ENCODE assay signal across 9 mouse cellular contexts in the genomic region with DNA sequence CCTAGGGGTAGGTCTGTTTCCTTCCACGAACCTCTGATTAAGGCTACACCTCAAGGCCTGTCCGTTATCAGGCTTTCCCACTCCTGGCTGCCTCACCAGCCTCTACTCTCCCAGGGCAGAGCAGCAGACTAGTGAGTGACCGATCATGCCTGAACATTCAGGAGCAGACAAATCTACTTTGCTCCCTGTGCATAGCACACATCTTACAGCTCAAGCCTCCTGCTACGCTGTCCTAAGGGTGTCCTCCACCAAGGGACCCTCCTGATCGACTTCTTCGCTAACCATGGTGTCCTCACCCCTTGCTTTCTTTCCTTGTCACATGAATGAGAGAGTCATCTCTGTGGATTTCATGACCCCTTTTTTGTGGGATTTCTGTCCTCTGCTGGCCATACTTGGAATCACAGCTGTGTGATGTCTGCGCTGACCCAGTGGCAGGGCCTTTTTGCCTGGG. TPM values are rescaled to one million over a fixed set of nuclear protein-coding genes. Genes with fewer than 3 reads are reported as not detected.
DNase-seq lines count a peak whose midpoint lies in the region; ATAC-seq and TF ChIP-seq lines count a peak whose summit lies in the region.
"Had no signal": no experiment of that assay in that cellular context is flagged by ENCODE, and none has a peak within 500 bp of the region (broad histone marks: within the 10 kb centered on the region; RNA-seq: fewer than 3 reads in every experiment).

No protein-coding gene starts in this region.

- H3K9me3 ChIP-seq in kidney, embryonic 15.5 days (replicated peaks), result no peaks in the 10 kb centered on the region
- H3K9me3 ChIP-seq in G1E (replicated peaks), result no peaks in the 10 kb centered on the region
- no peaks in the 10 kb centered on the region for H3K9me3 ChIP-seq in midbrain, embryonic 14.5 days (ENCODE audit: control insufficient read depth, low read length)

- no peak overlapping the region for H3K9ac ChIP-seq in kidney, embryonic 15.5 days
- H3K9ac ChIP-seq in midbrain, embryonic 14.5 days (replicated peaks; ENCODE audit: low read length), result no peak overlapping the region

- ATAC-seq in kidney, embryonic 15.5 days (replicated peaks; ENCODE audit: low FRiP score), result no peak
- no peak; the same call in 1 of the 2 replicates for ATAC-seq in G1E (ENCODE audit: extremely low read depth, insufficient number of reproducible peaks, low FRiP score, poor library complexity, severe bottlenecking)
- ATAC-seq in midbrain, embryonic 14.5 days (ENCODE audit: low FRiP score, low TSS enrichment), result no peak

- TF ChIP-seq POLR2A in brain, embryonic 14.5 days (IDR thresholded peaks at IDR 0.05; ENCODE audit: borderline replicate concordance, extremely low read depth, insufficient read depth, insufficient read length, poor library complexity, severe bottlenecking), result no peak

- TF ChIP-seq CTCF in G1E (IDR thresholded peaks at IDR 0.05; ENCODE audit: low read depth, low read length), result peak; percentile 74
- TF ChIP-seq CTCF in brain, embryonic 14.5 days (IDR thresholded peaks at IDR 0.05; ENCODE audit: borderline replicate concordance, extremely low read depth, insufficient read depth, insufficient read length), result peak; percentile 74

- H3K4me1 ChIP-seq in kidney, embryonic 15.5 days, result no peaks in the 10 kb centered on the region
- H3K4me1 ChIP-seq in G1E (ENCODE audit: insufficient read depth, low read depth, low read length), result peaks cover 7% of the 10 kb centered on the region
- no peaks in the 10 kb centered on the region for H3K4me1 ChIP-seq in midbrain, embryonic 14.5 days (ENCODE audit: control insufficient read depth, insufficient read depth, low read length)

- 67% methylated on average over 7 of the region's 7 CpGs for WGBS in kidney, embryonic 15.5 days
- WGBS in midbrain, embryonic 14.5 days, result 70% methylated on average over 7 of the region's 7 CpGs

- H3K36me3 ChIP-seq in kidney, embryonic 15.5 days, result no peaks in the 10 kb centered on the region
- H3K36me3 ChIP-seq in G1E (replicated peaks), result no peaks in the 10 kb centered on the region
- H3K36me3 ChIP-seq in midbrain, embryonic 14.5 days (ENCODE audit: control insufficient read depth, insufficient read depth, low read length), result no peaks in the 10 kb centered on the region

- no peak overlapping the region for H3K4me3 ChIP-seq in kidney, embryonic 15.5 days (replicated peaks)
- H3K4me3 ChIP-seq in G1E (ENCODE audit: low read depth, low read length), result peak overlapping the region; percentile 51; the same call in 1 of the 2 replicates
- H3K4me3 ChIP-seq in midbrain, embryonic 14.5 days (replicated peaks; ENCODE audit: low read depth, low read length), result no peak overlapping the region

- no peak overlapping the region for H3K4me2 ChIP-seq in kidney, embryonic 15.5 days
- no peak overlapping the region for H3K4me2 ChIP-seq in midbrain, embryonic 14.5 days (ENCODE audit: low read length)

- no peak overlapping the region for H3K27ac ChIP-seq in kidney, embryonic 15.5 days
- no peak overlapping the region for H3K27ac ChIP-seq in midbrain, embryonic 14.5 days (replicated peaks; ENCODE audit: low read depth, low read length)

- DNase-seq in kidney, adult 11 months, result peak; percentile 3
- peak; percentile 31 for DNase-seq in G1E (ENCODE audit: low spot score)
- peak; percentile 19 for DNase-seq in brain, embryonic 14.5 days (ENCODE audit: low read depth)
- DNase-seq in gastrocnemius, postnatal 10 days, result peak; percentile 60
- DNase-seq in layer of hippocampus, postnatal 25 days (ENCODE audit: extremely low spot score in 1 of 2, low spot score in 1 of 2), result peak; percentile 17 to 66
- DNase-seq in midbrain, embryonic 14.5 days, result peak; percentile 57
- peak; percentile 38 for DNase-seq in thymus, postnatal 14 days

- no peaks in the 10 kb centered on the region for H3K27me3 ChIP-seq in kidney, embryonic 15.5 days
- H3K27me3 ChIP-seq in G1E (ENCODE audit: insufficient read depth, low read length), result peaks cover 9% of the 10 kb centered on the region
- H3K27me3 ChIP-seq in midbrain, embryonic 14.5 days (ENCODE audit: control insufficient read depth, insufficient read depth, low read length), result no peaks in the 10 kb centered on the region

RNA-seq across cellular contexts. Expression of gene Olfr324, which starts 7.0 kb away (rescaled TPM):
- polyA plus RNA-seq in kidney, embryonic 15.5 days (2015; fragmentation: Nextera tagmentation; extraction: Ambion mirVana), result not detected in 2 replicates
- total RNA-seq in G1E (2014; fragmentation: Nextera tagmentation), result not detected in 2 replicates
- 0.06 and 0.11 TPM in 2 replicates for total RNA-seq in G1E (2017)
- not detected in 2 replicates for polyA plus RNA-seq in G1E (2012)
- polyA plus RNA-seq in brain, embryonic 14.5 days (2012; rRNA removed), result 0.10 TPM in 1 of 2 replicates, not detected in the other
- not detected for total RNA-seq in gastrocnemius, postnatal 10 days (2021)
- not detected for total RNA-seq in layer of hippocampus, postnatal 25 days (2021)
- polyA plus RNA-seq in midbrain, embryonic 14.5 days (2014; fragmentation: Nextera tagmentation; extraction: Ambion mirVana), result not detected in 2 replicates

RNA-seq across cellular contexts. Expression of gene Olfr325, which starts 10.4 kb away (rescaled TPM):
- polyA plus RNA-seq in kidney, embryonic 15.5 days (2015; fragmentation: Nextera tagmentation; extraction: Ambion mirVana), result not detected in 2 replicates
- not detected in 2 replicates for total RNA-seq in G1E (2014; fragmentation: Nextera tagmentation)
- total RNA-seq in G1E (2017), result 0.16 TPM in 1 of 2 replicates, not detected in the other
- polyA plus RNA-seq in G1E (2012), result not detected in 2 replicates
- polyA plus RNA-seq in brain, embryonic 14.5 days (2012; rRNA removed), result not detected in 2 replicates
- total RNA-seq in gastrocnemius, postnatal 10 days (2021), result not detected
- not detected for total RNA-seq in layer of hippocampus, postnatal 25 days (2021)
- polyA plus RNA-seq in midbrain, embryonic 14.5 days (2014; fragmentation: Nextera tagmentation; extraction: Ambion mirVana), result not detected in 2 replicates
- polyA plus RNA-seq: frontal cortex, adult 2 months had no signal

RNA-seq across cellular contexts. Expression of gene Olfr224, which starts 17.6 kb away (rescaled TPM):
- not detected in 2 replicates for polyA plus RNA-seq in kidney, embryonic 15.5 days (2015; fragmentation: Nextera tagmentation; extraction: Ambion mirVana)
- total RNA-seq in G1E (2014; fragmentation: Nextera tagmentation) (not detected in 2 replicates), G1E (2017) (0.11 TPM in 1 of 2 replicates, not detected in the other)
- not detected in 2 replicates for polyA plus RNA-seq in G1E (2012)
- not detected in 2 replicates for polyA plus RNA-seq in brain, embryonic 14.5 days (2012; rRNA removed)
- not detected for total RNA-seq in gastrocnemius, postnatal 10 days (2021)
- total RNA-seq in layer of hippocampus, postnatal 25 days (2021), result not detected
- polyA plus RNA-seq in midbrain, embryonic 14.5 days (2014; fragmentation: Nextera tagmentation; extraction: Ambion mirVana), result not detected in 2 replicates
- polyA plus RNA-seq: frontal cortex, adult 2 months had no signal

RNA-seq across cellular contexts. Expression of gene 2210407C18Rik, which starts 28.0 kb away (rescaled TPM):
- not detected in 2 replicates for polyA plus RNA-seq in kidney, embryonic 15.5 days (2015; fragmentation: Nextera tagmentation; extraction: Ambion mirVana)
- total RNA-seq in G1E (2014; fragmentation: Nextera tagmentation) (not detected in 2 replicates), G1E (2017) (not detected in 2 replicates)
- polyA plus RNA-seq in G1E (2012), result not detected in 2 replicates
- not detected in 2 replicates for polyA plus RNA-seq in brain, embryonic 14.5 days (2012; rRNA removed)
- total RNA-seq in gastrocnemius, postnatal 10 days (2021), result not detected
- not detected for total RNA-seq in layer of hippocampus, postnatal 25 days (2021)
- not detected in 2 replicates for polyA plus RNA-seq in midbrain, embryonic 14.5 days (2014; fragmentation: Nextera tagmentation; extraction: Ambion mirVana)
- polyA plus RNA-seq: frontal cortex, adult 2 months had no signal

RNA-seq across cellular contexts. Expression of gene Olfr328, which starts 32.5 kb away (rescaled TPM):
- 0.05 and 0.09 TPM in 2 replicates for polyA plus RNA-seq in kidney, embryonic 15.5 days (2015; fragmentation: Nextera tagmentation; extraction: Ambion mirVana)
- total RNA-seq in G1E (2014; fragmentation: Nextera tagmentation) (not detected in 2 replicates), G1E (2017) (0.16 and 0.29 TPM in 2 replicates)
- not detected in 2 replicates for polyA plus RNA-seq in G1E (2012)
- not detected in 2 replicates for polyA plus RNA-seq in brain, embryonic 14.5 days (2012; rRNA removed)
- not detected for total RNA-seq in gastrocnemius, postnatal 10 days (2021)
- total RNA-seq in layer of hippocampus, postnatal 25 days (2021), result under 1 TPM in 1 of 2 experiments, not detected in 1; 0.12 TPM
- 0.12 TPM in 1 of 2 replicates, not detected in the other for polyA plus RNA-seq in midbrain, embryonic 14.5 days (2014; fragmentation: Nextera tagmentation; extraction: Ambion mirVana)
- polyA plus RNA-seq: frontal cortex, adult 2 months had no signal

Comparison
In these comparisons a context has a peak if more than half of its experiments do, and no peak if none do; other contexts are left out.
1. DNase-seq: peak in every context shown above with its lines; median percentile 60 in gastrocnemius, postnatal 10 days; 57 in midbrain, embryonic 14.5 days; 42 in layer of hippocampus, postnatal 25 days; 38 in thymus, postnatal 14 days; 31 in G1E; 19 in brain, embryonic 14.5 days; 3 in kidney, adult 11 months.